Mouse (Mus musculus): ENCODE measurements at regions not wholly inside any gene's neighbourhood (a gene's known extent, or its start where the extent isn't known, plus 50 kb on each side); places are given as distances from the start of the nearest gene placed in this dataset.

DNA sequence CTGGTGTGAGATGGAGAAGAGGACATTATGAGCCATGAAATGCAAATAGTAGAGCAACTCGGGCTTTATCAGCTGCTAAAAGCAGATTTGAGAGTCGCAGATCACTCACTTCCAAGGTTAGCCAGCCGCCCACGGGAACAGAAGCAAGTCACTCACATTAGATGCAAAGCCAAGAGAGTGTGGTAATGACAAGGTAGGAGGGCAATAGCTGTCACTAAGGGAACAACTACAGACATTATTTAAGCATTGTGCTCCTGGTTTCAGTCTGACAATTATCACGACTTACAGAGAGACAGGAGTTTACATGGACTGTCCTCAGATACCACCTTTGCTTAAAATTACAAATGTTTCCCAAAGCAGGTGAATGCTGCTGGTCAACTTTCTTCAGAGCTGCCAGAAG, 128.5 kb upstream of the Vldlr start:
- TF ChIP-seq CTCF (conservative IDR thresholded peaks at IDR 0.05; ENCODE audit: low read length): no peak
- no peak for TF ChIP-seq POU5F1 (IDR thresholded peaks at IDR 0.05; ENCODE audit: borderline replicate concordance, low read length)

Data from E14TG2a.4 (cell line).